Mouse (Mus musculus) gastrocnemius, postnatal 25 days (tissue): ENCODE measurements around the gene Runx2. TPM values are rescaled to one million over a fixed set of nuclear protein-coding genes. Genes with fewer than 3 reads are reported as not detected.

Experiments
- DNase-seq: peaks from one replicate; pipeline ENCODE4 v3.0.0; 2022
- total RNA-seq, 2 experiments: library from RNA; stranded (reverse); gene quantifications; 1 replicate in 1 of 2; 2 replicates in 1 of 2; pipeline ENCODE4 v1.2.3; 2021

The Runx2 gene
- total RNA-seq, 2 experiments from 2014 or later, result 0.28 to 0.38 TPM

GRCm38 (mm10) chr17:44588470-44588869, 226.1 kb downstream of the Runx2 start:
- no peak for DNase-seq

- no peak for DNase-seq
Observed at GRCm38 (mm10) chr17:44588020-44588419, 226.6 kb downstream of the Runx2 start.

DNA sequence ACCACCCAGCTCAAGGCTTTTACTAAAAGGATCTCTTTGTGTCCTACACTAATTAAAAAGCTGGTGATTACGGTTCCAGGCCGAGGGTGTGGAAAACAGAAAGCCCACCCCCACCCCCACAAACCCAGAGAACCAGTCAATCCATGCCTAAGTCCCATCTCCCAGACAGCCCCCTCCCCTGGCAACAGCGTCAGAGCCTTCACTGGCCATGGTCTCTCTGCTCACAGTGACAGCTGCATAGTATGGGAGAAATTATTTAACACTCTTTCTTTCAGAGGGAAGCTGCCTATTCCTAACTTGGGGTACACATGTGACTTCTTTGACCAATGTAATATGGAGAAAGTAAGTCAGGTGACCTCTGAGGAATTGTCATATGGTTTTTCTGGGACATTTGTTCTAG, 228.4 kb downstream of the Runx2 start:
- no peak for DNase-seq

DNA sequence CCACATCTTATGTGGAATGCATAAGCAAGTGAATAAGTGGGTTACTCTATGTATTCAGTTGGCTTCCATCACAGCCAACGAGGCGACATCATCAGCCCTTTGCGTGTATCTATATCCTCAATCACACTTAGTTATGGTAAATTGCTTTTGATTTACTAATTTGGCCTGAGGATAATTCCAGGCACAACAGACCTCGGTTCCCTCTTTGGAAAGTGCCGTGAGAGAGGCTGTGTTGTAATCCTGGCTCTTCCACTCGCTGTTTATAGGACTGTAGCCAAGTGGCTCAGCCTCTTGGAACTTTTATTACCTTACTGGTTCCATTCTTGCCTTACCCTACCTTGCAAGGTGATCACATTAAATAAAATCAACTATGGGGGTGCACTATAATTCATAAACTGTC, 229.8 kb downstream of the Runx2 start:
- DNase-seq, result no peak

- DNase-seq, result no peak
Observed at GRCm38 (mm10) chr17:44577791-44578190, 236.8 kb downstream of the Runx2 start.

- no peak for DNase-seq
Observed at GRCm38 (mm10) chr17:44570899-44571298, 243.7 kb downstream of the Runx2 start.

GRCm38 (mm10) chr17:44569020-44569621, 245.5 kb downstream of the Runx2 start:
- DNase-seq, result no peak

- DNase-seq, result no peak
Observed at GRCm38 (mm10) chr17:44566992-44567391, 247.6 kb downstream of the Runx2 start.

GRCm38 (mm10) chr17:44565884-44566515, 248.6 kb downstream of the Runx2 start:
- no peak for DNase-seq

DNA sequence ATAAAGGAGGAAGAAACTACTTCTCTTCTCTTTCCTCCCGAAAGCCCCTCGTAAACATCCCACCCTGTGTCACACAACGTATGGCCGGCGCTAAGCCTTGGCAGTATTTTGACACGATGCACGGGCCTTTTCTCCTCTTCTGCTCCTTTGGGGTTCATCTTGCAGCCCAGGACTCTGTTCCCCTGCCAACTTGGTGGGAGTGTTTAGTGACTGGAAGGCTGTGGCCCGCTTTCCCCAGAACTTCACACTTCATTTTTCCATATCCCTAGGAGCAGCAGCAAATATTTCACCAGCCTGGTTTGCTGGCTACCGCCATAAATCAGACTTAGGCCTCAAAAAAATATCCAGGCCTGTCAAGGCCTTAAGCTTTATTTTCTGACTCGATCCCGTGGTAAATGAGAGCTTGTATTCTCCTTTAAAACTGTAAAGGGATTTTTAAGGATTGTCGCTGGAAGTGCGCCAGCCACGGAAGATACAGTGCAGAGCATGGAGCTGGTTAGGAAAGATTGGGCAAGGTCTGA, 249.2 kb downstream of the Runx2 start:
- no peak for DNase-seq

DNA sequence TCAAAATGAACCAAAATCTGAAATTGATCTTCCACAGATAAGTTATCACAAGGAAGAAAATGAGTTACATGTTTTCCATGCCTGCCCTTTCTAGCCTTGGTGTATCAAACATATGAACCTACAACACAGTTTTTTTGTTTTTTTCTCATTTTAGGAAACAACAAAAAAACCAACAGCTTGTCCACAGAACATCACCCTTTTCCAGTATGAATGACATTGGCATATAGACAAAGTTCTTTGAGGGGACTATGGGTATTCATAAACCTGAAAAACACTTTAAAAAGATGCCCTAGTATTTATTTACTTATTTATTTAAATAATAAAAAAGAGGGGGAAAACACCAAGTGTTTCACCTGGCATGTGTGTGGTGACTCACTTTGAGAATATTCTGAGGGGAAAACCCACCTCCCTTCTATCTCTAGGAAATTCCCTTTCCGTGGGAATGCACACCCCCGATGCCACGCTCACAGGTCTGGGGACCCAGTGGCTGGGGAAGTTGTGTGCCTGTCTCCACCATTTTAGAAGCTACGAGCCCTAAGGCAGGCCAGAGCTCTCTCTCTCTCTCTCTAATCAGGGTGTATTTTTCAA, 249.9 kb downstream of the Runx2 start:
- DNase-seq, result no peak

- DNase-seq, result no peak
Observed at GRCm38 (mm10) chr17:44560016-44560415, 254.6 kb downstream of the Runx2 start.

DNA sequence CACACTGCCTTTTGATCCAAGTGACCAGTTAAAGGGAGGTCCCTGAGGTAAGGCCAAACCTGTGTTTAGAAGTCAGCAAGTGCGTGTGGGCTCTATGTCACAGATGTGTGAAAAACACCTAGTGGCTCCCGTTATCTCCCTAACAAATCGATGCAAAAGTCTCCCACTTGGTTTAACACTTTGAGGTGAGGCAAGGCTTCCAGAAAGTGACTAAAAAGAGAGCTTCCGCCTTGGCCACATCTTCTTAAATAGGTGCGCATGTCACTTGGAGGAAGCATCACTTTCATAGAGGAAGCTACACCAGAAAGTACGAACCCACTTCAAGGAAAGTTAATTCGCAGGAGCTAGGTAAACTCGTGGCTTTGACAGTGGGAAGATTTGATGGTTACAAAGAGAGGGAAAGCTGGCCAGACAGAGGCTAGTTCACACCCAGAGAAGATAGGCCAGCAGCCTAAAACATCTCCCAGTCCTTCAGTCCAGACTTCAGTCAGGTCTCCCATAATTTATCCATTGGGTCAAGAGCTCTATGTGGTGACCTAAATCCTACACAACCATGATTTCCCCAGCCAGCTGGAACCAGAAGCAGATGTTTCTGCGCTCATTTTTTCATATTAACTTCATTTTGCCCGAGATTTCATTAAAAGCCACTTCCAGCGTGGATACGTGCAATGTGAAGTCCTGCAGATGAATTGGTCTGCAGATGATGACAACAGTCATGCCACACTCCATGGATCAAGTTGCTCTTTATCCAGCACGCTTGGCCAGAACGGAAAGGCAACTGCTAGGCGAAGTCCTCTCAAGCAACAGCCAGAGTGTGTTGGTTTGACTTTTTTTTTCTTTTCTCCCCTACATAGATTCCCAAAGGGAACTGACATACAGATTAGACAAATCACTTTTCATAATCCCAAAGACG, 257.1 kb downstream of the Runx2 start:
- DNase-seq, result no peak

DNA sequence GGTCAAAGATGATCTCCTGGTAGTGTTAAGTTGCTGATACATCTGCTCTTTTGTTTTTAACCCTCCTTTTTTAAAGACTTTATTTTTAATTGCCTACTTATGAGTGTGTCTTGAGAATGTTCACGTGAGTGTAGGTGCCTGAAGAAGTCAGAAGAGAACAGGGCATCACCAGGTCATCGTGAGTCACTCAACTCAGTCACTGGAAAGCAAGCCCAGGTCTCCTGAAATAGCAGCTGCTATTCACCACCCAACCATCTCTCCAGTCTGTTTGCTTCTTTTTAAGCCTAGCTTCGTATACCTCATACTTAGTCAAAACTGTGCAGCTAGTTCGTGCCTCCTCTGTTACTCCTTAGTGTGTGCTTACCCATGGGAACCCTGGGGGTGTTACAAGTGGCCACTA, 259.7 kb downstream of the Runx2 start:
- DNase-seq, result no peak

DNA sequence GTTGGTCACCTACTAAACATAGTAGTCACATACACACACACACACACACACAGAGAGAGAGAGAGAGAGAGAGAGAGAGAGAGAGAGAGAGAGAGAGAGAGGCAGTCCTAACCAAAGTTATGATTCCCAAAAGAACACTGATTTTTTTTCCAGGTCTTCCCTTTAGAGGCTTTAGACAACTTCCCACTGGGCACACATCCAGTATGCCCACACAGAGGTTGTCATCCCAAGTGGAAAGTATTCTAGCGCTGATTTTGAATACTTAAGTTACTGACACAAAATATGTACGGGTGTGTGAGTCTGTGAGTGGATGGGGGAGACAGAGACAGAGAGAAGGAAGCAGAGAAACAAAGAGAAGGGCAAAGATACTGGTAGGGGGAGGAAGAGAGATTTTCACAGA, 265.0 kb downstream of the Runx2 start:
- DNase-seq, result no peak

- no peak for DNase-seq
Observed at GRCm38 (mm10) chr17:44547922-44548321, 266.7 kb downstream of the Runx2 start.

- no peak for DNase-seq
Observed at GRCm38 (mm10) chr17:44546801-44547200, 267.8 kb downstream of the Runx2 start.

DNA sequence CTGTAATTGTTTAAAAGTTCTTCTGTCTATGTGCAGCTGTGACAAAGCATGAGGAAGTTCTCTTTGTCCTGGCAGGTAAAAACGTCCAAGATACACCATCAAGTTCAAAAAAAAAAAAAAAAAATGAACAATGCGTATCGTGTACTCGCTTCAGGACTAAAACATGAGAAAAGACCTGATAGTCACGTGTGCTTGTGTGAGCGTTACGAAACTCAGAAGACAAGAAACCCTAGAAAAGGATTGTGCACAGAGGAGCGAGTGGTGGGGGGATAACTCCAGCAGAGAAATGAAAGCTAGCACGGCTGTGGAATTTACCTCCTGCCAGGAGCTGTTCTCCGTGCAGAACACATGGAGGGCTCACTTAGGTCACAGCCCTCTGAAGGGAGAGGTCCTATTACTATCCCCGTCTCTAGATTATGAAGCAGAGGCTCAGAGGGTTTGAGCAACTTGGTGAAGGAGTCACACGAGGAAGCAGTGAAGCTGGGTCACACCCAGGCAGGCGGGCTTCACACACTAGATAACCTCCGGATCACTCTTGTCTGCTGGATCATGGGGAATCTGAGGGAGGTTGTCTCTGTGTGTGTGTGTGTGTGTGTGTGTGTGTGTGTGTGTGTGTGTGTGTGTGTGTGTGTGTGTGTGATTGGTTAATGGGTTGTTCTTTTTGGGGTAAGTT, 269.3 kb downstream of the Runx2 start:
- no peak for DNase-seq

DNA sequence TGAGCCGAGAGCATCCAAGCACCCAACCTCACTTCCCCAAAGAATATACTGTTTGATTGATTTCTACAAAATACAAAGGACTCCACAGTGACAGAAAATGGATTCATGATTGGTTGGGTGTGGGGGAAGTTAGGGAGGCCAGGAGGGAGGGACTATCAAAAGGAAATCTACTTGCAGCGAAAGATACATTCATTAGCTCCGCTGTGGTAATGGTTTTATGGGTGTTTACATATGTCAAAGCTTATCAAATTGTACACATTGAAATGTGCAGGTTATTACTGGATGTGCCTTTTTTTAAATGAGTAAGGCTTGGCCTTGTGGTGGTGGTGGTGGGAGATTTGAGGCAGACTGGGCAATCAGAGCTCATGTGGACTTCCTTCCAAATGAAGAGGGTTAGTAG, 271.9 kb downstream of the Runx2 start:
- DNase-seq, result no peak

DNA sequence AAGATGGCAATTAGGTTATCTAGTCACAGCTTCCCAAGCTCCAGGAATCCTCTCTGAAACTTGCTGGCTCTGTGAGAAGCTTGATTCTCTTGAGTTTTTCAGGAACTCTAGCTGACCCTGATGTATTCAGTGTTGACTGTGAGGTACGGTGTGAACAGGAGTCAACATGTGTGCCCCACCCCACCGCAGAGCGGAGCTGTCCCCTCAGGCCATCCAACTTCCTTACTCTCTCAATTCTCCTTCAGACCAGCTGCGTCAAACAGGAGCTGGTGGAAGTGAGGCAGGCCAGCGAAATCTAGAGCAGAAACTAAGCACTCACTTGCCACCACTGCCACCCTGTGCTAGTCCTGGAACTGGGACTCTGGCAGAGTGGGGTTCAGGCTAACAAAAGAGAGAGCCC, 273.9 kb downstream of the Runx2 start:
- no peak for DNase-seq

DNA sequence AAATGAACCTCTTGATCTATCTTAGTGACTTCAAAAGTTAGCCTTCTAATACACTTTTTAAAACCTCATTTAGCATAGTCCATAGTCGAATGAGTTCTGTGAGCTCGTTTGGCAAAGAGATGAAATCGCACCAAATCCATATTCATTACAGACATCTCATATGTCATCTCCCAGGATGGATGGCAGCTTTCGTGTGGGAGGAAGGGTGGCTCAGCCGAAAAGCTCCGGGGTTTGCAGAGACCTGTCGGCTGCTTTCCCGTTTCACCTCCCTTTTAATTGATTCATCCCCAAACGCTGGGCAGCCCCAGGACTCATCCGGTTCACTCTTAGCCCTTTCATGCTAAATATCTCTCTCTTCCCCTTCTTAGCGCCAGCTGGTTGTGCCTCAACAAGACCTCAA, 275.7 kb downstream of the Runx2 start:
- DNase-seq, result no peak

DNA sequence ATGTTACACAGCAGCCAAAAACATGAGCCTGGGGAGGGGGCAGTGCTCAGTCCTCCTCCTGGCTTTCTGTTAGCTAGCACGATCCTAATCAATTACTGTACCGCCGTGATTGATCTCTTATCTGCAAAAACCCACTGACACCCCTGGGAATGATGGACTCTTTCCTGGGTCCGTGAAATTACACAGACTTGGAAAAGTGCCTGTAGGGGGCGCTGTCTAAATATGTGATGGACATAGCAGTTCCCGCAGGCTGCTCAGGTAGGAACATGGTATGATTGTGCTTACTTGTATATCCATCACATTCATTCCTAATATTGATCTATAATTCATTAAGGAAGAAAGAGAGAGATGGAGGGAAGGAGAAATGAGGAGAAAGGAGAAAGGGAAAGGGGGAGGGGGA, 284.6 kb downstream of the Runx2 start:
- no peak for DNase-seq
